Mouse (Mus musculus): ENCODE measurements around the gene Pigu.

GRCm38 (mm10) chr2:155283793-155284192 is 73.4 kb downstream of the Pigu start:
- TF ChIP-seq POLR2A (IDR thresholded peaks at IDR 0.05; ENCODE audit: low read depth, low read length) (no peak), CTCF (IDR thresholded peaks at IDR 0.05; ENCODE audit: extremely low read depth, insufficient read length, insufficient replicate concordance, low read depth, low read length) (no peak)

Data from small intestine, adult 2 months (tissue).